Mouse (Mus musculus): ENCODE results near the gene Cpt1a. TPM values are rescaled to one million over a fixed set of nuclear protein-coding genes. Genes with fewer than 3 reads are reported as not detected.

Gene Cpt1a
- polyA plus RNA-seq, 1 experiment from 2014 or later, result 24.3 TPM

DNA sequence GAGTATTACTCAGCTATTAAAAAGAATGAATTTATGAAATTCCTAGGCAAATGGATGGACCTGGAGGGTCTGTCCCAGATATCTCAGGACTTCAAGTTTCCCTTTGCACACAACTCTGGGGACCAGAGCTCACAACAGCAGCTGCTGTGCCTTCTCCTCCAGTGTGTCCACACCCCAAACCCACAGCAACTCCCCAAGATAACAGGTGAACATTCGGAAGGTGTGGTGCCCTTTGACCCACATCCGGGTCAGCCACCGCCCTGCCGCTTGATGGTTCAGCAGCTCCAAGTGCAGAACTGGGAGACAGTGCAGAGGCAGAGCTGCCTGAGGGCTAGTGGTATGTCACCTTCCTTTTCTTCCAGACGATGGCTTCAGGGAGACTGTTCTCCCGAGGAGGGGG is 26.9 kb upstream of the Cpt1a start:
- H3K4me1 ChIP-seq (replicated peaks; ENCODE audit: control insufficient read depth, insufficient read depth, low read length), result no peaks in the 10 kb centered on the region
- no peak overlapping the region for H3K4me2 ChIP-seq (ENCODE audit: low read length)
- no peaks in the 10 kb centered on the region for H3K9me3 ChIP-seq (ENCODE audit: control insufficient read depth, low read length)
- WGBS, result 86% methylated on average over 6 of the region's 6 CpGs
- H3K36me3 ChIP-seq (ENCODE audit: control insufficient read depth, insufficient read depth, low read length), result peaks cover 22% of the 10 kb centered on the region
- no peak for DNase-seq (ENCODE audit: low spot score)
- H3K27me3 ChIP-seq (replicated peaks; ENCODE audit: control insufficient read depth, insufficient read depth, low read length), result no peaks in the 10 kb centered on the region
- no peak overlapping the region for H3K9ac ChIP-seq (ENCODE audit: low read length)
- H3K27ac ChIP-seq (ENCODE audit: low read depth), result no peak overlapping the region
- no peak overlapping the region for H3K4me3 ChIP-seq (ENCODE audit: low read depth, low read length)
- ATAC-seq (replicated peaks; ENCODE audit: low FRiP score, low TSS enrichment, low read depth), result no peak

DNA sequence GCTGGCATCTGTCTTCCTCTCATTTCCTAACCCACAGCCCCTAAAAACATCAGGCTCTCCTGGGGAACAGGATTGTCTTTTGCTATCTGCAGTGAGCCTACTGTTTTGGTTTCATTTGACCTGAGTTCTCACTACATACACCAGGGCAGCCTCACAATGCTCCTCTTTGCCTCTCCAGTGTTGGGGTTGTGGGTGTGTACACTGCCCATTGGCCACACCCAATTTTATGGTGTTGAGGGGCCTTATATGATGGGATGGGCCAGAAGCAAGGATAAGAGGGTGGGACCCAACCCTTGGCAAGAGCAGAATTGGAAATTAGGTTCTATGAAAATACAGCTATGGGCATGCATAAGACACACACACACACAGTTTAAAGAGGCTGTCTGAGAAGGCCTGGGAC is 25.1 kb upstream of the Cpt1a start:
- Histone ChIP-seq H3K4me3 (ENCODE audit: low read depth, low read length) (no peak overlapping the region), H3K4me2 (ENCODE audit: low read length) (no peak overlapping the region), H3K9ac (ENCODE audit: low read length) (no peak overlapping the region), H3K9me3 (ENCODE audit: control insufficient read depth, low read length) (no peaks in the 10 kb centered on the region), H3K36me3 (ENCODE audit: control insufficient read depth, insufficient read depth, low read length) (peaks cover 6% of the 10 kb centered on the region; the same call in 1 of the 2 replicates), H3K4me1 (replicated peaks; ENCODE audit: control insufficient read depth, insufficient read depth, low read length) (no peaks in the 10 kb centered on the region), H3K27me3 (replicated peaks; ENCODE audit: control insufficient read depth, insufficient read depth, low read length) (no peaks in the 10 kb centered on the region), H3K27ac (ENCODE audit: low read depth) (no peak overlapping the region)
- ATAC-seq (replicated peaks; ENCODE audit: low FRiP score, low TSS enrichment, low read depth) (peak; percentile 77), DNase-seq (ENCODE audit: low spot score) (no peak)

DNA sequence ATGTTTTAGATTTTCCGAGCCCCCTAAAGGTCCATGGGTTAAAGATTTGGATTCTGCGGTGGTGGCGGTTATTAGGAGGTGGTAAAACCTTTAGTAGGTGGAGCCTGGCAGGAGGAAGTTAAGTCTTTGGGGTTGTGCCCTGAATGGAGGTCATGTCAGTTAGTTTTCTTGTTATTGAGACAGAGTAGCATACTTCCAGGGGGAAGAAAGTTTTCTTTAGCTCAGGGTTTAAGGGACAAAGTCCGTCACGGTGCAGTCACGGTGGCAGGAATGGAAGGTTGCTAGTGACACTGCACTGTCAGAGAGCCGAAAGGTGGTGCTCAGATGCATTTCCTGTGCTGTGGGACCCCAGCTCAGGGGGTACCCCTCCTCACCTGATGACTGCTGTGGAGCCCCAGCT is 24.4 kb upstream of the Cpt1a start:
- no peaks in the 10 kb centered on the region for H3K9me3 ChIP-seq (ENCODE audit: control insufficient read depth, low read length)
- no peak overlapping the region for H3K27ac ChIP-seq (ENCODE audit: low read depth)
- WGBS, result 78% methylated on average over 7 of the region's 7 CpGs
- H3K4me2 ChIP-seq (ENCODE audit: low read length), result no peak overlapping the region
- no peak for DNase-seq (ENCODE audit: low spot score)
- H3K36me3 ChIP-seq (ENCODE audit: control insufficient read depth, insufficient read depth, low read length), result no peaks in the 10 kb centered on the region; the same call in 1 of the 2 replicates
- no peak overlapping the region for H3K9ac ChIP-seq (ENCODE audit: low read length)
- H3K4me1 ChIP-seq (replicated peaks; ENCODE audit: control insufficient read depth, insufficient read depth, low read length), result no peaks in the 10 kb centered on the region
- no peaks in the 10 kb centered on the region for H3K27me3 ChIP-seq (replicated peaks; ENCODE audit: control insufficient read depth, insufficient read depth, low read length)
- no peak overlapping the region for H3K4me3 ChIP-seq (ENCODE audit: low read depth, low read length)
- ATAC-seq (replicated peaks; ENCODE audit: low FRiP score, low TSS enrichment, low read depth), result peak; percentile 59; the same call in 1 of the 2 replicates

DNA sequence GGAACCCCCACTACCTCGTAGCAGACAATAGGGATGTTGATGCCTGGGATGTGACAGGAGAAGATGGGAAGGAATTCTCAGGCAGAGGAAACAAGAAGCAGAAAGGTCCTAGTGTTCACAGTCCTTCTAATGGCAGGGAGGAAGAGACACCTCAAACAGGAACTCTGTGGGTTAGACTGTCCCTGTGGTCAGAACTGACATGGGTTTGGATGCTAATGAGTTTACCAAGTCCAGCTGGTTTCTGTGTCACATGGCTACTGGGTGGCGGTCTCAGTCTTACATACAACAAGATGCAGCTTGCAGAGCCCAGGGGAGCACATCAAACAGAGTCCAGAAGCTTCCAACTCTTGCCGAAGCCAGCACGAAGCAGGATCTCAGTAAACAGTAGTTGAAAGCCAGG is 18.1 kb upstream of the Cpt1a start:
- no peak overlapping the region for H3K27ac ChIP-seq (ENCODE audit: low read depth)
- ATAC-seq (replicated peaks; ENCODE audit: low FRiP score, low TSS enrichment, low read depth) (no peak), DNase-seq (ENCODE audit: low spot score) (no peak)
- no peak overlapping the region for H3K4me2 ChIP-seq (ENCODE audit: low read length)
- H3K36me3 ChIP-seq (ENCODE audit: control insufficient read depth, insufficient read depth, low read length), result no peaks in the 10 kb centered on the region
- H3K9ac ChIP-seq (ENCODE audit: low read length), result no peak overlapping the region
- H3K9me3 ChIP-seq (ENCODE audit: control insufficient read depth, low read length), result no peaks in the 10 kb centered on the region
- no peaks in the 10 kb centered on the region for H3K4me1 ChIP-seq (replicated peaks; ENCODE audit: control insufficient read depth, insufficient read depth, low read length)
- H3K27me3 ChIP-seq (replicated peaks; ENCODE audit: control insufficient read depth, insufficient read depth, low read length), result no peaks in the 10 kb centered on the region
- WGBS, result 73% methylated on average over 4 of the region's 4 CpGs
- H3K4me3 ChIP-seq (ENCODE audit: low read depth, low read length), result no peak overlapping the region

DNA sequence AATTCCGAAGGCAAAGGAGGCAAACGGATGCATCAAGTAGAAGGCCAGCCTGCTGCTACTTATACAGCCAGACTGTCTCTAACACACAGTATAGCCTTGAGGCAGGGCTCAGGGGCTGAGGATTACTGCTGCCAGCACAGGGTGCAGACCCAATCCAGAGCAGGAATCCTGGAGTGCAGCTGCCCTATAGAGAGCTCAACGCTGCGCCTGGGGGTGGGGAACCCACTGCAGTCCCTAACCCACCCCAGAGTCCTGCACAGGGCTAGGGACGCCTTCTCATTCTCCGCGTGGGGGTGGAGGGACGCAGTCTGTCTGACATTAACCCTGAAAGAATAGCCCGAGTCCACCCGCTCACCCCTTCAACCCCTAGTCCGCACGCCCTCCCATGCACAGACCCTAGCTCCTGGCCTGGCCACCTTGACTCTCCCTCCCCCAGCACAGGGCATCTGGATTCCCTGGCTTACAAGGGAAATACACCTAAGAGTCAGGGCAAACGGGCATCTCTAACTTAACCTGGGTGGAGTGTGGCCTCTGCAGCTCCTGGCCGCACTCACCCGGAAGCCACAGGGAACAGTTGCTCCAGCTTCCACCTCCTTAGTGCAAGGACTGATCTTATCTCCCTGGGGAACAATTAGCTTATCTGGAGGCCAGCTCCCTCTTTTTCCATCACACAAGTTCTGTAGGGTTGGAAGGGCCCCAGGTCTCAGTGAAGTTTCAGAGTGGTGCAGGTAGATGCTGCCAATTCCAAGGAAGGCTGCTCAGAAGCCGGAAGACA is 14.8 kb upstream of the Cpt1a start:
- no peak overlapping the region for H3K4me2 ChIP-seq (ENCODE audit: low read length)
- no peak overlapping the region for H3K9ac ChIP-seq (ENCODE audit: low read length)
- H3K27me3 ChIP-seq (replicated peaks; ENCODE audit: control insufficient read depth, insufficient read depth, low read length), result no peaks in the 10 kb centered on the region
- no peak for DNase-seq (ENCODE audit: low spot score)
- H3K27ac ChIP-seq (ENCODE audit: low read depth), result no peak overlapping the region
- no peak overlapping the region for H3K4me3 ChIP-seq (ENCODE audit: low read depth, low read length)
- H3K4me1 ChIP-seq (replicated peaks; ENCODE audit: control insufficient read depth, insufficient read depth, low read length), result no peaks in the 10 kb centered on the region
- ATAC-seq (replicated peaks; ENCODE audit: low FRiP score, low TSS enrichment, low read depth), result no peak; the same call in 1 of the 2 replicates
- H3K9me3 ChIP-seq (ENCODE audit: control insufficient read depth, low read length), result no peaks in the 10 kb centered on the region
- H3K36me3 ChIP-seq (ENCODE audit: control insufficient read depth, insufficient read depth, low read length), result no peaks in the 10 kb centered on the region
- 55% methylated on average over 16 of the region's 16 CpGs for WGBS

DNA sequence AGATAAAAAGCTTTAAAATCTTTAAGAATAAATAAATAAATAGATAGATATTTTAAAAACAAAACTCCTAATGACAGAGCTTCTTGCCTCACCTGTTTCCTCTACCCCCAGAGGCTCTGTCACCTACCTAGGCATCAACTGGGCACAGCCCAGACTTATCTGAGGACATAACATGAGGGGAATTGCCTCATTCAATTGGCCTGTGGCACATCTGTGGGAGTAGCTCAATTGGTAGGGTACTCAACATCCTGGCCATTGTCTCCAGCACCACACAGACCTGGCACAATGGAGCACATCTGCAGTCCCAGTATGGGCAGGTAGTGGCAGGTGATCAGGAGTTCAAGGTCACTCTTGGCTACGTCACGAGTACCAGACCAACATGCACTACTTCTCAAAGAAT is 2.8 kb upstream of the Cpt1a start:
- Histone ChIP-seq H3K4me3 (ENCODE audit: low read depth, low read length) (no peak overlapping the region), H3K27me3 (replicated peaks; ENCODE audit: control insufficient read depth, insufficient read depth, low read length) (0 out of 2 replicates have a peak, but pooled peaks cover 3% of the 10 kb centered on the region), H3K9ac (ENCODE audit: low read length) (no peak overlapping the region), H3K4me1 (replicated peaks; ENCODE audit: control insufficient read depth, insufficient read depth, low read length) (peaks cover 14% of the 10 kb centered on the region), H3K9me3 (ENCODE audit: control insufficient read depth, low read length) (no peaks in the 10 kb centered on the region), H3K36me3 (ENCODE audit: control insufficient read depth, insufficient read depth, low read length) (no peaks in the 10 kb centered on the region), H3K27ac (ENCODE audit: low read depth) (no peak overlapping the region), H3K4me2 (ENCODE audit: low read length) (no peak overlapping the region)
- DNase-seq (ENCODE audit: low spot score) (no peak), ATAC-seq (replicated peaks; ENCODE audit: low FRiP score, low TSS enrichment, low read depth) (no peak)
- 75% methylated on average over 2 of the region's 2 CpGs for WGBS

DNA sequence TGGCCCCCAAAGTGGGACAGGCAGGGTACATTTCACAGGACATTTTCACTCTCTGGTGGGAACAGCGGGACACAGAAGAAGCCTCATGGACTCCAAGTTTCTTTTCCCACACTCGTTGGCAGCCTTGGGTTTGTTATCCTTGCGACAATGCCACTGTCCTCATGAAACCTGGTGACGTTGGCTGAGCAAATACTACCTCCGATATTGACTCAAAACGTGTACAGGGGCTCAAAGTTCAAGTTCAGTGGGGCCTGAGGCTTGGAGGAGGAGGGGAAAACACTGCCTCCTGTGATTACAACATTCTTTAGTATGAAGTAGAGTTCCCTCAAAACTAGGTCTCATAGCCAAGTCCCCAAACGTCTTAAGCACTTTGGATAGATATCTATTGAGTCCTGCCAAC is 2.0 kb upstream of the Cpt1a start:
- no peak overlapping the region for H3K4me2 ChIP-seq (ENCODE audit: low read length)
- H3K27me3 ChIP-seq (replicated peaks; ENCODE audit: control insufficient read depth, insufficient read depth, low read length), result 0 out of 2 replicates have a peak, but pooled peaks cover 3% of the 10 kb centered on the region
- no peaks in the 10 kb centered on the region for H3K9me3 ChIP-seq (ENCODE audit: control insufficient read depth, low read length)
- no peak overlapping the region for H3K27ac ChIP-seq (ENCODE audit: low read depth)
- H3K36me3 ChIP-seq (ENCODE audit: control insufficient read depth, insufficient read depth, low read length), result no peaks in the 10 kb centered on the region
- WGBS, result 68% methylated on average over 7 of the region's 7 CpGs
- no peak overlapping the region for H3K4me3 ChIP-seq (ENCODE audit: low read depth, low read length)
- DNase-seq (ENCODE audit: low spot score) (no peak), ATAC-seq (replicated peaks; ENCODE audit: low FRiP score, low TSS enrichment, low read depth) (no peak)
- peaks cover 17% of the 10 kb centered on the region for H3K4me1 ChIP-seq (replicated peaks; ENCODE audit: control insufficient read depth, insufficient read depth, low read length)
- no peak overlapping the region for H3K9ac ChIP-seq (ENCODE audit: low read length)

DNA sequence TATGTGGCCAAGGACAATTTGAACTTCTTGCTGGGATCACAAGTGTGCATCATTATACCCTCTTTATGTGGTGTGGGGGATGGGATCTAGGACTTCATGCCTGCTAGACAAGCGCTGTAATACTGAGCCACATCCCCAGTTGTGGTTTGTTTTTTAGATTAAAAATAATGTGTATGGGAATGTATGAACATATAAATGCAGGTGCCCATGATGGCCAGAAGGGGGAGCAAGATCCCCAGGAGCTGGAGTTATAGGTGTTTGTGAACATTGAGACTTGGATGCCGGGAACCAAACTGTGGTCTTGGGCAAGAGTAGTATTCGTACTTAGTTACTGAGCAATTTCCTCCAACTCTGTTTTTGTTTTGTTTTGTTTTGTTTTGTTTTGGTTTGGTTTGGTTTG is 1.3 kb upstream of the Cpt1a start:
- 80% methylated on average over 3 of the region's 3 CpGs for WGBS
- Histone ChIP-seq H3K4me1 (replicated peaks; ENCODE audit: control insufficient read depth, insufficient read depth, low read length) (peaks cover 19% of the 10 kb centered on the region), H3K9ac (ENCODE audit: low read length) (no peak overlapping the region), H3K36me3 (ENCODE audit: control insufficient read depth, insufficient read depth, low read length) (no peaks in the 10 kb centered on the region), H3K27ac (ENCODE audit: low read depth) (no peak overlapping the region), H3K4me2 (ENCODE audit: low read length) (no peak overlapping the region), H3K4me3 (ENCODE audit: low read depth, low read length) (no peak overlapping the region), H3K9me3 (ENCODE audit: control insufficient read depth, low read length) (no peaks in the 10 kb centered on the region), H3K27me3 (replicated peaks; ENCODE audit: control insufficient read depth, insufficient read depth, low read length) (0 out of 2 replicates have a peak, but pooled peaks cover 3% of the 10 kb centered on the region)
- ATAC-seq (replicated peaks; ENCODE audit: low FRiP score, low TSS enrichment, low read depth) (no peak), DNase-seq (ENCODE audit: low spot score) (no peak)

DNA sequence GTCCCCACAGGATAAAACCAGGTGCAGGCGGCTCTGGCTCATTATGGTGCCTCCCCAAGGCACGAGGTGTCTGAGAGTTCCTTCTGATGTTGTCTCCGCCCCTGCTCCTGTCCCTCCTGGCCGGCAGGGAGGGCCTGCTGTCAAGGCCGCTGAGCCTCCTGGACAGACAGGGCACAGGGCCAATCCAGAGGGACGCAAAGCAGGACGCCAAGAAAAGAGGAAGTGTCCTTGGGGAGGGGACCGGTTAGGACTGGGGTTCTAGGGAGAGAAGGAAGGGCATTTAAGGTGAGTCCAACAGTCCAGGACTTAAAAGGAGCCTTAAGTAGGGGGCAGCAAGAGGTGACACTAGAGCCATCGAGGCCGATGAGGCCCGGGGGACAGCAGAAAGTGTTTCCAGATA is 517 bp upstream of the Cpt1a start:
- Histone ChIP-seq H3K4me3 (ENCODE audit: low read depth, low read length) (peak overlapping the region; percentile 55; the same call in 1 of the 2 replicates), H3K36me3 (ENCODE audit: control insufficient read depth, insufficient read depth, low read length) (no peaks in the 10 kb centered on the region), H3K27ac (ENCODE audit: low read depth) (no peak overlapping the region), H3K9ac (ENCODE audit: low read length) (no peak overlapping the region), H3K27me3 (replicated peaks; ENCODE audit: control insufficient read depth, insufficient read depth, low read length) (0 out of 2 replicates have a peak, but pooled peaks cover 3% of the 10 kb centered on the region), H3K9me3 (ENCODE audit: control insufficient read depth, low read length) (no peaks in the 10 kb centered on the region), H3K4me2 (ENCODE audit: low read length) (peak overlapping the region; percentile 100), H3K4me1 (replicated peaks; ENCODE audit: control insufficient read depth, insufficient read depth, low read length) (peaks cover 27% of the 10 kb centered on the region)
- 14% methylated on average over 11 of the region's 11 CpGs for WGBS
- DNase-seq (ENCODE audit: low spot score) (peak; percentile 65), ATAC-seq (replicated peaks; ENCODE audit: low FRiP score, low TSS enrichment, low read depth) (no peak)

Measured in intestine, embryonic 14.5 days (tissue).